ENCODE assay signal across 8 mouse cellular contexts in genomic region chr15:98904692-98905091, GRCm38 (mm10). TPM values are rescaled to one million over a fixed set of nuclear protein-coding genes. Genes with fewer than 3 reads are reported as not detected.
DNase-seq lines count a peak whose midpoint lies in the region; ATAC-seq lines count a peak whose summit lies in the region.

No protein-coding gene starts in this region.

- H3K9ac ChIP-seq in midbrain, embryonic 11.5 days (ENCODE audit: low read length) = no peak overlapping the region
- no peak overlapping the region for H3K9ac ChIP-seq in midbrain, embryonic 13.5 days (replicated peaks)
- no peak overlapping the region for H3K9ac ChIP-seq in liver, embryonic 13.5 days

- H3K27me3 ChIP-seq in midbrain, embryonic 11.5 days (ENCODE audit: control insufficient read depth, insufficient read depth, low read length) = no peaks in the 10 kb centered on the region
- peaks cover 10% of the 10 kb centered on the region for H3K27me3 ChIP-seq in midbrain, embryonic 13.5 days
- H3K27me3 ChIP-seq in liver, embryonic 13.5 days = peaks cover 17% of the 10 kb centered on the region

- H3K36me3 ChIP-seq in midbrain, embryonic 11.5 days (ENCODE audit: control insufficient read depth, insufficient read depth, low read length) = peaks cover 16% of the 10 kb centered on the region
- H3K36me3 ChIP-seq in midbrain, embryonic 13.5 days = peaks cover 72% of the 10 kb centered on the region
- 0 out of 2 replicates have a peak, but pooled peaks cover 9% of the 10 kb centered on the region for H3K36me3 ChIP-seq in liver, embryonic 13.5 days

- DNase-seq in cerebellum, postnatal 10 days = peak; percentile 69 to 76
- no peak for DNase-seq in cerebellum, adult 9-10 months
- peak; percentile 97 for DNase-seq in midbrain, embryonic 11.5 days (ENCODE audit: low spot score, missing footprints)
- peak; percentile 30 for DNase-seq in liver, embryonic 13.5 days
- DNase-seq in thymus, postnatal 36 days = peak; percentile 48 to 50
- no peak for DNase-seq in spleen, postnatal 14 days (ENCODE audit: low spot score in 2 of 2)

- H3K4me2 ChIP-seq in midbrain, embryonic 11.5 days = no peak overlapping the region
- H3K4me2 ChIP-seq in midbrain, embryonic 13.5 days (replicated peaks) = no peak overlapping the region
- no peak overlapping the region for H3K4me2 ChIP-seq in liver, embryonic 13.5 days

- no peaks in the 10 kb centered on the region for H3K4me1 ChIP-seq in midbrain, embryonic 11.5 days (ENCODE audit: control insufficient read depth, insufficient read depth, low read length)
- no peaks in the 10 kb centered on the region for H3K4me1 ChIP-seq in midbrain, embryonic 13.5 days (replicated peaks)
- H3K4me1 ChIP-seq in liver, embryonic 13.5 days (replicated peaks) = no peaks in the 10 kb centered on the region

- no peak overlapping the region for H3K4me3 ChIP-seq in midbrain, embryonic 11.5 days (ENCODE audit: low read depth, low read length)
- no peak overlapping the region for H3K4me3 ChIP-seq in midbrain, embryonic 13.5 days (replicated peaks)
- H3K4me3 ChIP-seq in liver, embryonic 13.5 days (replicated peaks) = no peak overlapping the region

- ATAC-seq in midbrain, embryonic 11.5 days (ENCODE audit: low FRiP score) = no peak
- ATAC-seq in midbrain, embryonic 13.5 days = no peak
- peak; percentile 54; the same call in 1 of the 2 replicates for ATAC-seq in erythroblast, adult 5-6 weeks (replicated peaks; ENCODE audit: low FRiP score, poor library complexity, severe bottlenecking)
- no peak for ATAC-seq in liver, embryonic 13.5 days (ENCODE audit: low read depth)

- no peaks in the 10 kb centered on the region for H3K9me3 ChIP-seq in midbrain, embryonic 11.5 days (ENCODE audit: control insufficient read depth, low read length)
- H3K9me3 ChIP-seq in midbrain, embryonic 13.5 days = no peaks in the 10 kb centered on the region
- no peaks in the 10 kb centered on the region for H3K9me3 ChIP-seq in liver, embryonic 13.5 days (replicated peaks)

- H3K27ac ChIP-seq in midbrain, embryonic 11.5 days (ENCODE audit: low read depth, low read length) = no peak overlapping the region
- H3K27ac ChIP-seq in midbrain, embryonic 13.5 days = no peak overlapping the region
- no peak overlapping the region for H3K27ac ChIP-seq in liver, embryonic 13.5 days

- WGBS in midbrain, embryonic 11.5 days = 25% methylated on average over 10 of the region's 10 CpGs
- WGBS in midbrain, embryonic 13.5 days = 24% methylated on average over 10 of the region's 10 CpGs
- 30% methylated on average over 10 of the region's 10 CpGs for WGBS in liver, embryonic 13.5 days (ENCODE audit: insufficient replicate concordance)

RNA-seq across cellular contexts. Expression of gene Dhh, which starts 6.4 kb away (rescaled TPM):
- 0.27 and 0.40 TPM in 2 replicates for polyA plus RNA-seq in midbrain, embryonic 11.5 days (2014; fragmentation: Nextera tagmentation; extraction: Ambion mirVana)
- polyA plus RNA-seq in midbrain, embryonic 13.5 days (2015; fragmentation: Nextera tagmentation; extraction: Ambion mirVana) = 0.48 and 0.82 TPM in 2 replicates
- total RNA-seq in erythroblast, adult 5-6 weeks (2015; ENCODE audit: low replicate concordance) = not detected in 2 replicates
- not detected in 2 replicates for total RNA-seq in erythroblast, adult 5-6 weeks (2017; ENCODE audit: low replicate concordance)
- polyA plus RNA-seq in liver, embryonic 13.5 days (2015; fragmentation: Nextera tagmentation; extraction: Ambion mirVana) = 0.12 and 0.16 TPM in 2 replicates

RNA-seq across cellular contexts. Expression of gene Rhebl1, which starts 10.4 kb away (rescaled TPM):
- polyA plus RNA-seq in midbrain, embryonic 11.5 days (2014; fragmentation: Nextera tagmentation; extraction: Ambion mirVana) = 14.2 and 16.7 TPM in 2 replicates
- polyA plus RNA-seq in midbrain, embryonic 13.5 days (2015; fragmentation: Nextera tagmentation; extraction: Ambion mirVana) = 33.0 and 33.9 TPM in 2 replicates
- 2.1 TPM in 1 of 2 replicates, not detected in the other for total RNA-seq in erythroblast, adult 5-6 weeks (2015; ENCODE audit: low replicate concordance)
- 0.98 and 1.8 TPM in 2 replicates for total RNA-seq in erythroblast, adult 5-6 weeks (2017; ENCODE audit: low replicate concordance)
- 4.0 and 4.2 TPM in 2 replicates for polyA plus RNA-seq in liver, embryonic 13.5 days (2015; fragmentation: Nextera tagmentation; extraction: Ambion mirVana)

RNA-seq across cellular contexts. Expression of gene Lmbr1l, which starts 13.3 kb away (rescaled TPM):
- polyA plus RNA-seq in midbrain, embryonic 11.5 days (2014; fragmentation: Nextera tagmentation; extraction: Ambion mirVana) = 7.5 and 9.8 TPM in 2 replicates
- polyA plus RNA-seq in midbrain, embryonic 13.5 days (2015; fragmentation: Nextera tagmentation; extraction: Ambion mirVana) = 40.7 and 50.1 TPM in 2 replicates
- total RNA-seq in erythroblast, adult 5-6 weeks (2015; ENCODE audit: low replicate concordance) = 2.3 and 3.3 TPM in 2 replicates
- total RNA-seq in erythroblast, adult 5-6 weeks (2017; ENCODE audit: low replicate concordance) = 10.6 and 12.8 TPM in 2 replicates
- polyA plus RNA-seq in liver, embryonic 13.5 days (2015; fragmentation: Nextera tagmentation; extraction: Ambion mirVana) = 3.2 and 3.9 TPM in 2 replicates

RNA-seq across cellular contexts. Expression of gene Tuba1b, which starts 29.7 kb away (rescaled TPM):
- polyA plus RNA-seq in midbrain, embryonic 11.5 days (2014; fragmentation: Nextera tagmentation; extraction: Ambion mirVana) = 2,214 and 2,255 TPM in 2 replicates
- 1,161 and 1,231 TPM in 2 replicates for polyA plus RNA-seq in midbrain, embryonic 13.5 days (2015; fragmentation: Nextera tagmentation; extraction: Ambion mirVana)
- 804 and 902 TPM in 2 replicates for total RNA-seq in erythroblast, adult 5-6 weeks (2015; ENCODE audit: low replicate concordance)
- total RNA-seq in erythroblast, adult 5-6 weeks (2017; ENCODE audit: low replicate concordance) = 180 and 247 TPM in 2 replicates
- 1,202 and 1,287 TPM in 2 replicates for polyA plus RNA-seq in liver, embryonic 13.5 days (2015; fragmentation: Nextera tagmentation; extraction: Ambion mirVana)

RNA-seq across cellular contexts. Expression of gene Kmt2d, which starts 33.7 kb away (rescaled TPM):
- polyA plus RNA-seq in midbrain, embryonic 11.5 days (2014; fragmentation: Nextera tagmentation; extraction: Ambion mirVana) = 13.2 and 13.3 TPM in 2 replicates
- 13.1 and 13.9 TPM in 2 replicates for polyA plus RNA-seq in midbrain, embryonic 13.5 days (2015; fragmentation: Nextera tagmentation; extraction: Ambion mirVana)
- 23.0 and 28.1 TPM in 2 replicates for total RNA-seq in erythroblast, adult 5-6 weeks (2015; ENCODE audit: low replicate concordance)
- total RNA-seq in erythroblast, adult 5-6 weeks (2017; ENCODE audit: low replicate concordance) = 27.9 and 31.8 TPM in 2 replicates
- 4.0 and 4.2 TPM in 2 replicates for polyA plus RNA-seq in liver, embryonic 13.5 days (2015; fragmentation: Nextera tagmentation; extraction: Ambion mirVana)

Comparison
In these comparisons a context has a peak if more than half of its experiments do, and no peak if none do; other contexts are left out.
1. DNase-seq: peak in cerebellum, postnatal 10 days (2 of 2), midbrain, embryonic 11.5 days (single experiment), liver, embryonic 13.5 days (single experiment) and thymus, postnatal 36 days (2 of 2); none in cerebellum, adult 9-10 months (single experiment) and spleen, postnatal 14 days (0 of 2).